Mouse (Mus musculus): ENCODE data around the gene Bglap2. TPM values are rescaled to one million over a fixed set of nuclear protein-coding genes. Genes with fewer than 3 reads are reported as not detected.
"Not testable (repeated sequence)": the region's sequence is repeated elsewhere in the genome, so short reads cannot be mapped to it uniquely, and the experiment has no call there.

Bglap2 gene
- 4.2 and 7.1 TPM in 2 replicates for polyA plus RNA-seq (2015; fragmentation: Nextera tagmentation; extraction: Ambion mirVana)

DNA sequence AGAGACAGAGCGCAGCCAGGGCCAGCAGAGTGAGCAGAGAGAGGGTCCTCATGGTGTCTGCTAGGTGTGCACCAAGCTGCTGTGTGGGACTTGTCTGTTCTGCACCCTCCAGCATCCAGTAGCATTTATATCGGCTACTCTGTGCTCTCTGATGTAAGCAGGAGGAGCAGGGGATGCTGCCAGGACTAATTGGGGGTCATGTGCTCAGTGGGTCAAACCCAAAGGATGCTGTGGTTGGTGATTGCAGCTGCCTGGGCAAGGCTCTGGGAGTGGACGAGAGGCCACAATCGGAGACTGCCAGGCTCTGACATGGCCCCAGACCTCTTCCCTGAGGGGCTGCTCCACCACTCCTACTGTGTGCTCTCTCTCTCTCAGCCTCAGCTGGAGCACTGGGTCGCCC lies at the start of gene Bglap2:
Gene Bglap2, minus strand, starts transcription at position 101 of the 400 bp plus-strand sequence.
- not testable (repeated sequence) for H3K27me3 ChIP-seq (ENCODE audit: insufficient read depth, low read length); H3K36me3 ChIP-seq (ENCODE audit: insufficient read depth, low read length); H3K4me1 ChIP-seq (replicated peaks; ENCODE audit: insufficient read depth, low read length); H3K4me3 ChIP-seq (replicated peaks; ENCODE audit: low read depth, low read length); H3K27ac ChIP-seq; H3K9me3 ChIP-seq (replicated peaks; ENCODE audit: low read length); DNase-seq (ENCODE audit: low spot score); ATAC-seq (replicated peaks; ENCODE audit: low FRiP score, low read depth); H3K9ac ChIP-seq (ENCODE audit: low read depth, low read length); H3K4me2 ChIP-seq (ENCODE audit: low read length)
- 76% methylated on average over 5 of the region's 5 CpGs for WGBS

DNA sequence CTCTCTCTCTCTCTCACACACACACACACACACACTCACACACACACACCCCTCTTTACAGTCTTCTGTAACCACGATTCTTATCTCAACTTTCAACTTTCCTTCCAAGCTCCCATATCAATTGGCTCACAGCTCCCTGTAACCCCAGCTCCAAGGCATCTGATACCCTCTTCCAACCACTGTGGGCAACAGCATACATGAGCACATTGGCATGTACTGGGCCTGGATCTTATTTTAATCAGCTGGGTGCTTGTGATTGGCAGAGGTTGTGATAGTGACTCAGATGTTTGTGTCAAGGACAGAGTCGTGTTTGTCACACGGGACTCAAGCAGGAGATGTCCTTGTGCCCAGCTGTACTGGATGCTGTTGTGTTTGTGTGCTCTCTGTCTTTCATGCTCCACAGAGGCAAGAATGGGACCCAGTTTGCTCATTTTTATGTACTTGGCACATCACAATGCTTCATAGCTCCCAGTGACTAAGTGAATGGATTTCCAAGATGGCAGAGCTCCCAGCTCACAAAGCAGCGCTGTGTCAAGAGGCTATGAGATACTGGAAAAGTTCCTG lies 48.9 kb upstream of the Bglap2 start:
- Histone ChIP-seq H3K27me3 (ENCODE audit: insufficient read depth, low read length) (no peaks in the 10 kb centered on the region), H3K27ac (no peak overlapping the region), H3K4me3 (replicated peaks; ENCODE audit: low read depth, low read length) (no peak overlapping the region), H3K36me3 (ENCODE audit: insufficient read depth, low read length) (no peaks in the 10 kb centered on the region), H3K9me3 (replicated peaks; ENCODE audit: low read length) (no peaks in the 10 kb centered on the region), H3K4me2 (ENCODE audit: low read length) (no peak overlapping the region), H3K4me1 (replicated peaks; ENCODE audit: insufficient read depth, low read length) (peaks cover 10% of the 10 kb centered on the region), H3K9ac (ENCODE audit: low read depth, low read length) (no peak overlapping the region)
- 75% methylated on average over 4 of the region's 4 CpGs for WGBS
- no peak for ATAC-seq (replicated peaks; ENCODE audit: low FRiP score, low read depth)
- no peak for TF ChIP-seq CTCF (IDR thresholded peaks at IDR 0.05; ENCODE audit: low read depth)
- no peak for DNase-seq (ENCODE audit: low spot score)

- no peaks in the 10 kb centered on the region for H3K9me3 ChIP-seq (replicated peaks; ENCODE audit: low read length)
- peaks cover 10% of the 10 kb centered on the region for H3K4me1 ChIP-seq (replicated peaks; ENCODE audit: insufficient read depth, low read length)
- H3K27ac ChIP-seq, result 0 out of 2 replicates have a peak overlapping the region, but pooled peaks have one; percentile 48
- H3K27me3 ChIP-seq (ENCODE audit: insufficient read depth, low read length), result no peaks in the 10 kb centered on the region
- H3K4me3 ChIP-seq (replicated peaks; ENCODE audit: low read depth, low read length), result no peak overlapping the region
- WGBS, result 80% methylated on average over 10 of the region's 10 CpGs
- H3K36me3 ChIP-seq (ENCODE audit: insufficient read depth, low read length), result 0 out of 2 replicates have a peak, but pooled peaks cover 8% of the 10 kb centered on the region
- no peak for DNase-seq (ENCODE audit: low spot score)
- no peak for TF ChIP-seq CTCF (IDR thresholded peaks at IDR 0.05; ENCODE audit: low read depth)
- no peak overlapping the region for H3K4me2 ChIP-seq (ENCODE audit: low read length)
- H3K9ac ChIP-seq (ENCODE audit: low read depth, low read length), result no peak overlapping the region
- ATAC-seq (replicated peaks; ENCODE audit: low FRiP score, low read depth), result no peak
Measured at GRCm38 (mm10) chr3:88425708-88426420, 47.4 kb upstream of the Bglap2 start.

DNA sequence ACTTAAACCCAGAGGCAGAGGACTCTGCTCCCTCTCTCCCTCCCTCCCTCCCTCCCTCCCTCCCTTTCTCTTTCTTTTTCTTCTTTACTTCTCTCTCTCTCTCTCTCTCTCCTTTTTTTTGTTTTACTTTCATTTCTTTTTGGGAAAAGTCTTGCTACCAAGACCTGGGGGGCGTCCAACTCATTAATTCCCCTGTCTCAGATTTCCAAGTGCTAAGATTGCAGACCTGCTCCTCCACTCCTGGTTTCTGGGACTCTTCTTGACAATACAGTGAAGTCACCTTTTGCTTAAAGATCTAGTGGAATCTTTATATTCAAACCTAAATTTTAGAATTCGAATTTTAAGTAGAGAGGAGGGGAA lies 46.8 kb upstream of the Bglap2 start:
- H3K4me2 ChIP-seq (ENCODE audit: low read length), result peak overlapping the region; percentile 44
- ATAC-seq (replicated peaks; ENCODE audit: low FRiP score, low read depth) (no peak), DNase-seq (ENCODE audit: low spot score) (no peak)
- no peaks in the 10 kb centered on the region for H3K27me3 ChIP-seq (ENCODE audit: insufficient read depth, low read length)
- H3K9ac ChIP-seq (ENCODE audit: low read depth, low read length), result no peak overlapping the region
- no peaks in the 10 kb centered on the region for H3K9me3 ChIP-seq (replicated peaks; ENCODE audit: low read length)
- 7% methylated on average over 2 of the region's 2 CpGs for WGBS
- H3K4me3 ChIP-seq (replicated peaks; ENCODE audit: low read depth, low read length), result peak overlapping the region; percentile 51; the same call in 1 of the 2 replicates
- peaks cover 10% of the 10 kb centered on the region for H3K4me1 ChIP-seq (replicated peaks; ENCODE audit: insufficient read depth, low read length)
- H3K27ac ChIP-seq, result peak overlapping the region; percentile 27; the same call in 1 of the 2 replicates
- no peak for TF ChIP-seq CTCF (IDR thresholded peaks at IDR 0.05; ENCODE audit: low read depth)
- peaks cover 13% of the 10 kb centered on the region; the same call in 1 of the 2 replicates for H3K36me3 ChIP-seq (ENCODE audit: insufficient read depth, low read length)

DNA sequence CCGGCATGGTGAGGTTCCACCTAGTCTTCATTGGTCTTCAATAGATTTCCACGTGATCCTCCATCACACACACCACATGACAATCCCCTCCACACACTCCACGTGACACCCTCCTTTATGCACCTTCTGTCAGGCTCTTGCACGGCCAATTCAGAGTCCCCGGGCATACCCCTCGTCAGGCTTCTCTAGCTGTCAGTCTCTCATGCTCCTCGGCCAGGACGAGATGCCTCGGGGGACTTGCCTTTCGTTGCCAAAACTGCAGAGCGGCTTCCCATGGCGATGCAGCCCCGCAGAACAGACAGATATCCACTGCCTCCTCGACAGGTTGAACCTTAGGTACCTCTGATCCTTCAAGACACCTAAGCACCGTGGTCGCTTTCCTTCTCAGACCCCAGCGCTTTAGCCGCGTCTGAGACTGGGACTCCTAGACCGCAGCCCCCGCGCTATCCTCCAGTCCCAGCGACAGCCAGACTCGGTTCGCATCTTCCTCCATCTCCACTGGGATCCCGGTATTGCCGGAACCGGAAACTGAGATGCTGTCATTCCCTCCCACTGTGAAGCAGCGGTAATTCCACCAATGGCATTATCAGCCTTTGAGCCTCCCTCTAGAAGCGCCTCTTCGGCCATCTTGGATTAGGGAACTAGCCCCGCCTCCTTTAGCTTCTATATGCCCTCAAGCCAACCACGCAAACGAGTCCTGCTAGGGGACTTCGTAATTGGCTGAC lies 46.3 kb upstream of the Bglap2 start, which contains the start of gene Slc25a44:
Gene Slc25a44, minus strand, starts transcription at position 535 of the 725 bp plus-strand sequence.
- Histone ChIP-seq H3K27me3 (ENCODE audit: insufficient read depth, low read length) (no peaks in the 10 kb centered on the region), H3K9ac (ENCODE audit: low read depth, low read length) (peak within 1 kb of the TSS; percentile 47), H3K27ac (peak within 1 kb of the TSS; percentile 27; the same call in 1 of the 2 replicates), H3K4me2 (ENCODE audit: low read length) (peak within 1 kb of the TSS; percentile 65), H3K4me3 (replicated peaks; ENCODE audit: low read depth, low read length) (peak within 1 kb of the TSS; percentile 51), H3K9me3 (replicated peaks; ENCODE audit: low read length) (no peaks in the 10 kb centered on the region), H3K4me1 (replicated peaks; ENCODE audit: insufficient read depth, low read length) (peaks cover 10% of the 10 kb centered on the region), H3K36me3 (ENCODE audit: insufficient read depth, low read length) (peaks cover 19% of the 10 kb centered on the region; the same call in 1 of the 2 replicates)
- TF ChIP-seq CTCF (IDR thresholded peaks at IDR 0.05; ENCODE audit: low read depth), result no peak
- peak; percentile 96 for ATAC-seq (replicated peaks; ENCODE audit: low FRiP score, low read depth)
- 2% methylated on average over 35 of the region's 35 CpGs for WGBS
- DNase-seq (ENCODE audit: low spot score), result peak; percentile 100

Measured in kidney, postnatal 0 days (tissue).